9 mouse cellular contexts compared by ENCODE assay signal in genomic region chr9:35535110-35535509, GRCm38 (mm10). TPM values are rescaled to one million over a fixed set of nuclear protein-coding genes. Genes with fewer than 3 reads are reported as not detected.
DNase-seq lines count a peak whose midpoint lies in the region; ATAC-seq lines count a peak whose summit lies in the region.
"Had no signal": no experiment of that assay in that cellular context is flagged by ENCODE, and none has a peak within 500 bp of the region (broad histone marks: within the 10 kb centered on the region; RNA-seq: fewer than 3 reads in every experiment).

No protein-coding gene starts in this region.

- H3K27ac ChIP-seq in heart, embryonic 14.5 days (replicated peaks in 1 of 2; ENCODE audit: control insufficient read depth in 1 of 2, insufficient read depth in 1 of 2, low read depth in 2 of 2, low read length in 2 of 2) = no peak overlapping the region

- no peak overlapping the region for H3K9ac ChIP-seq in heart, embryonic 14.5 days (ENCODE audit: low read length)

- peak; percentile 26; the same call in 1 of the 2 replicates for ATAC-seq in heart, embryonic 14.5 days (ENCODE audit: insufficient number of reproducible peaks, insufficient read depth, low FRiP score, low read depth)

- H3K36me3 ChIP-seq in heart, embryonic 14.5 days (ENCODE audit: control insufficient read depth, insufficient read depth, low read length) = no peaks in the 10 kb centered on the region

- DNase-seq in adrenal gland, adult 2 months = peak; percentile 24
- DNase-seq in adrenal gland, adult 8-10 months = no peak
- DNase-seq in MN1 (ENCODE audit: low spot score) = peak; percentile 76
- DNase-seq in cerebellum, postnatal 25 days = peak; percentile 61 to 70
- peak; percentile 51 for DNase-seq in kidney, postnatal 14 days
- DNase-seq in lung, postnatal 36 days = peak; percentile 58
- DNase-seq in skeletal muscle tissue, adult 2 months (ENCODE audit: low read depth, low spot score) = peak; percentile 46

- H3K27me3 ChIP-seq in heart, embryonic 14.5 days (ENCODE audit: control insufficient read depth, insufficient read depth, low read length) = no peaks in the 10 kb centered on the region

- no peak overlapping the region for H3K4me2 ChIP-seq in heart, embryonic 14.5 days (ENCODE audit: low read length)

- no peaks in the 10 kb centered on the region for H3K9me3 ChIP-seq in heart, embryonic 14.5 days (ENCODE audit: control insufficient read depth, low read length)

- H3K4me3 ChIP-seq in heart, embryonic 14.5 days (ENCODE audit: control insufficient read depth in 1 of 2, insufficient read depth in 1 of 2, low read depth in 1 of 2, low read length in 2 of 2) = no peak overlapping the region

- 6% methylated on average over 2 of the region's 2 CpGs for WGBS in heart, embryonic 14.5 days

- peaks cover 4 to 12% of the 10 kb centered on the region in 2 experiments; a peak in 2 of 4 replicates for H3K4me1 ChIP-seq in heart, embryonic 14.5 days (ENCODE audit: control insufficient read depth in 2 of 2, insufficient read depth in 2 of 2, low read length in 2 of 2)

RNA-seq across cellular contexts. Expression of gene Gm1113, which starts 17.0 kb away (rescaled TPM):
- total RNA-seq in adrenal gland, adult 2 months (2021) = not detected
- not detected in 2 replicates for polyA plus RNA-seq in adrenal gland, adult 2 months (2012; rRNA removed)
- not detected for total RNA-seq in adrenal gland, adult 8-10 months (2022)
- polyA plus RNA-seq in heart, embryonic 14.5 days (2014; fragmentation: Nextera tagmentation; extraction: Ambion mirVana) = not detected in 2 replicates
- total RNA-seq: left cerebral cortex, postnatal 10 days had no signal

RNA-seq across cellular contexts. Expression of gene Ddx25, which starts 23.2 kb away (rescaled TPM):
- 1 to 10 TPM in 1 of 2 experiments, under 1 TPM in 1; 0.63 to 1.1 TPM for total RNA-seq in adrenal gland, adult 2 months (2021)
- polyA plus RNA-seq in adrenal gland, adult 2 months (2012; rRNA removed) = 0.17 and 0.19 TPM in 2 replicates
- 1 to 10 TPM; 1.2 to 2.0 (median 1.3) TPM for total RNA-seq in adrenal gland, adult 8-10 months (2022)
- 0.73 and 0.89 TPM in 2 replicates for polyA plus RNA-seq in heart, embryonic 14.5 days (2014; fragmentation: Nextera tagmentation; extraction: Ambion mirVana)

RNA-seq across cellular contexts. Expression of gene Pus3, which starts 23.3 kb away (rescaled TPM):
- 10 to 100 TPM; 12.3 to 12.5 TPM for total RNA-seq in adrenal gland, adult 2 months (2021)
- polyA plus RNA-seq in adrenal gland, adult 2 months (2012; rRNA removed) = 0.21 and 0.33 TPM in 2 replicates
- 10 to 100 TPM; 12.5 to 15.0 (median 14.5) TPM for total RNA-seq in adrenal gland, adult 8-10 months (2022)
- polyA plus RNA-seq in heart, embryonic 14.5 days (2014; fragmentation: Nextera tagmentation; extraction: Ambion mirVana) = 13.8 and 14.4 TPM in 2 replicates

RNA-seq across cellular contexts. Expression of gene Pate2, which starts 35.0 kb away (rescaled TPM):
- total RNA-seq in adrenal gland, adult 2 months (2021) = under 1 TPM in 1 of 2 experiments, not detected in 1; 0.28 TPM
- polyA plus RNA-seq in adrenal gland, adult 2 months (2012; rRNA removed) = 0.08 and 0.09 TPM in 2 replicates
- total RNA-seq in adrenal gland, adult 8-10 months (2022) = under 1 TPM in 3 of 4 experiments, not detected in 1; 0.17 to 0.46 (median 0.30) TPM
- polyA plus RNA-seq in heart, embryonic 14.5 days (2014; fragmentation: Nextera tagmentation; extraction: Ambion mirVana) = 0.26 and 0.28 TPM in 2 replicates

RNA-seq across cellular contexts. Expression of gene Hyls1, which starts 35.1 kb away (rescaled TPM):
- total RNA-seq in adrenal gland, adult 2 months (2021) = 1 to 10 TPM; 3.6 to 3.9 TPM
- polyA plus RNA-seq in adrenal gland, adult 2 months (2012; rRNA removed) = 0.53 and 0.66 TPM in 2 replicates
- 1 to 10 TPM; 4.2 to 4.8 (median 4.6) TPM for total RNA-seq in adrenal gland, adult 8-10 months (2022)
- 14.8 and 15.8 TPM in 2 replicates for polyA plus RNA-seq in heart, embryonic 14.5 days (2014; fragmentation: Nextera tagmentation; extraction: Ambion mirVana)
